Mouse (Mus musculus): Measurements from ENCODE around the gene Mapk6.

GRCm38 (mm10) chr9:75434172-75434793 is 24.5 kb upstream of the Mapk6 start:
- no peak for TF ChIP-seq POLR2A (IDR thresholded peaks at IDR 0.05; ENCODE audit: borderline replicate concordance, extremely low read depth, insufficient read depth, insufficient read length, poor library complexity, severe bottlenecking)
- TF ChIP-seq CTCF (IDR thresholded peaks at IDR 0.05; ENCODE audit: borderline replicate concordance, extremely low read depth, insufficient read depth, insufficient read length): peak; percentile 24; the same call in 1 of the 2 replicates

Measured in brain, embryonic 14.5 days (tissue).